1 mouse cellular context compared by ENCODE assay signal in genomic region chr8:121949941-121950748, GRCm38 (mm10).
TF ChIP-seq lines count a peak whose summit lies in the region.

No protein-coding gene starts in this region.

TF ChIP-seq in MEL, 35 proteins besides CTCF, POLR2A, EP300 and RAD21 (continued from another document):
- TF ChIP-seq KAT2A (conservative IDR thresholded peaks at IDR 0.05; ENCODE audit: low read depth, low read length) (peak; percentile 99), MXI1 (IDR thresholded peaks at IDR 0.05; ENCODE audit: low read depth, low read length) (peak; percentile 43; the same call in 1 of the 2 replicates), TBP (IDR thresholded peaks at IDR 0.05; ENCODE audit: low read depth, low read length) (peak; percentile 89), MYC (IDR thresholded peaks at IDR 0.05; ENCODE audit: low read depth, low read length) (peak; percentile 95), HCFC1 (IDR thresholded peaks at IDR 0.05; ENCODE audit: low read depth, low read length) (peak; percentile 97), E2F4 (IDR thresholded peaks at IDR 0.05; ENCODE audit: borderline replicate concordance, low read depth, low read length) (0 out of 2 replicates have a peak, but pooled peaks have one; percentile 26), ETS1 (IDR thresholded peaks at IDR 0.05; ENCODE audit: low read depth, low read length) (no peak; the same call in 1 of the 2 replicates), NRF1 (IDR thresholded peaks at IDR 0.05; ENCODE audit: insufficient read depth, low read depth, low read length, poor library complexity, severe bottlenecking) (peak; percentile 86), TCF12 (IDR thresholded peaks at IDR 0.05; ENCODE audit: low read depth, low read length) (peak; percentile 67), POLR2AphosphoS5 (IDR thresholded peaks at IDR 0.05; ENCODE audit: borderline replicate concordance, low read depth, low read length) (peak; percentile 49; the same call in 1 of the 2 replicates), MAZ (IDR thresholded peaks at IDR 0.05; ENCODE audit: low read depth, low read length) (peak; percentile 75; the same call in 1 of the 2 replicates), MAX (IDR thresholded peaks at IDR 0.05; ENCODE audit: low read length) (no peak), SMC3 (IDR thresholded peaks at IDR 0.05; ENCODE audit: low read depth, low read length) (no peak), MYB (IDR thresholded peaks at IDR 0.05; ENCODE audit: low read depth, low read length) (peak; percentile 50; the same call in 1 of the 2 replicates)
